Mouse (Mus musculus) liver, embryonic 16.5 days (tissue): ENCODE data around the gene Mgat2. TPM values are rescaled to one million over a fixed set of nuclear protein-coding genes. Genes with fewer than 3 reads are reported as not detected.

Experiments used
- microRNA-seq: library from miRNA; unstranded; fragments of <30 nt; microRNA quantifications from one replicate; pipeline ENCODE4, GENCODE M21; 2016
- polyA plus RNA-seq: library from polyadenylated mRNA; unstranded; fragments of >200 nt; fragmentation: Nextera tagmentation; extraction: Ambion mirVana; gene quantifications from 2 replicates; pipeline ENCODE4 v1.2.1, GENCODE M21; 2015

The Mgat2 gene
- polyA plus RNA-seq, 1 experiment from 2014 or later = 18.0 TPM

Small RNA genes within 50 kb of the gene (microRNA-seq; reads per million reads assigned to microRNA genes)
- not detected for gene Gm47287
- not detected for gene Gm47295

Other genes with a start within 250 kb of the Mgat2 start
- gene Rps29, start 25.0 kb upstream of the Mgat2 start, polyA plus RNA-seq = 948 and 1,117 TPM in 2 replicates
- 14.1 and 18.5 TPM in 2 replicates for gene Lrr1, start 15.3 kb upstream of the Mgat2 start, polyA plus RNA-seq
- gene Rpl36al, start 74 bp upstream of the Mgat2 start, polyA plus RNA-seq = 402 and 452 TPM in 2 replicates
- gene Gm49383, start 12.9 kb downstream of the Mgat2 start, polyA plus RNA-seq = 13.8 and 15.6 TPM in 2 replicates
- 4.2 and 4.5 TPM in 2 replicates for gene Dnaaf2, start 14.3 kb downstream of the Mgat2 start, polyA plus RNA-seq
- 15.3 and 17.0 TPM in 2 replicates for gene Gm49384, start 20.1 kb downstream of the Mgat2 start, polyA plus RNA-seq
- 15.3 and 18.4 TPM in 2 replicates for gene Pole2, start 44.0 kb downstream of the Mgat2 start, polyA plus RNA-seq
- gene Klhdc1, start 57.0 kb downstream of the Mgat2 start, polyA plus RNA-seq = 2.5 TPM in 2 replicates
- 68.6 and 76.9 TPM in 2 replicates for gene Klhdc2, start 112.5 kb downstream of the Mgat2 start, polyA plus RNA-seq
- 33.7 and 34.2 TPM in 2 replicates for gene Nemf, start 173.0 kb downstream of the Mgat2 start, polyA plus RNA-seq
- 21.8 TPM in 2 replicates for gene Arf6, start 188.0 kb downstream of the Mgat2 start, polyA plus RNA-seq
- gene Gm9887, start 188.3 kb downstream of the Mgat2 start, polyA plus RNA-seq = 0.32 and 1.1 TPM in 2 replicates